Mouse (Mus musculus): ENCODE measurements around the gene Best1. TPM values are rescaled to one million over a fixed set of nuclear protein-coding genes. Genes with fewer than 3 reads are reported as not detected.

The Best1 gene
- total RNA-seq, 2 experiments from 2014 or later = 1.2 to 1.8 TPM

- DNase-seq (ENCODE audit: extremely low spot score in 1 of 2, low spot score in 2 of 2) = no peak
- intact Hi-C loops (cut with DNase I) = no loop called here
Observed at GRCm38 (mm10) chr19:9998063-9998416, 3.4 kb downstream of the Best1 start.

- DNase-seq (ENCODE audit: extremely low spot score in 1 of 2, low spot score in 2 of 2) = no peak
- intact Hi-C loops (cut with DNase I) = no loop called here
Observed at GRCm38 (mm10) chr19:9997204-9998062, 4.0 kb downstream of the Best1 start.

GRCm38 (mm10) chr19:9993036-9993656 lies 8.3 kb downstream of the Best1 start:
- peak; percentile 70 to 94 for DNase-seq (ENCODE audit: extremely low spot score in 1 of 2, low spot score in 2 of 2)
- intact Hi-C loops (cut with DNase I) = no loop called here

- DNase-seq (ENCODE audit: extremely low spot score in 1 of 2, low spot score in 2 of 2) = no peak
- intact Hi-C loops (cut with DNase I) = no loop called here
Observed at GRCm38 (mm10) chr19:9992011-9992958, 9.1 kb downstream of the Best1 start.

GRCm38 (mm10) chr19:9991304-9991703 lies 10.1 kb downstream of the Best1 start:
- peak; percentile 65 to 86 for DNase-seq (ENCODE audit: extremely low spot score in 1 of 2, low spot score in 2 of 2)
- intact Hi-C loops (cut with DNase I) = no loop called here

GRCm38 (mm10) chr19:9989884-9990256 lies 11.6 kb downstream of the Best1 start:
- no peak for DNase-seq (ENCODE audit: extremely low spot score in 1 of 2, low spot score in 2 of 2)

GRCm38 (mm10) chr19:9989171-9989883 lies 12.1 kb downstream of the Best1 start:
- no peak for DNase-seq (ENCODE audit: extremely low spot score in 1 of 2, low spot score in 2 of 2)
- intact Hi-C loops (cut with DNase I) = loop anchor here (2.0 kb wide), 1 partner anchor 73 kb away; no protein-coding TSS in a partner anchor

More at GRCm38 (mm10) chr19:9989884-9990256, 11.6 kb downstream of the Best1 start:
- intact Hi-C loops (cut with DNase I) = loop anchor here (2.0 kb wide), 1 partner anchor 73 kb away; no protein-coding TSS in a partner anchor

- intact Hi-C loops (cut with DNase I) = no loop called here
Observed at GRCm38 (mm10) chr19:9987593-9987992, 13.8 kb downstream of the Best1 start.

GRCm38 (mm10) chr19:9987192-9987591 lies 14.2 kb downstream of the Best1 start:
- intact Hi-C loops (cut with DNase I) = no loop called here
- no peak for DNase-seq (ENCODE audit: extremely low spot score in 1 of 2, low spot score in 2 of 2)

More at GRCm38 (mm10) chr19:9987593-9987992, 13.8 kb downstream of the Best1 start:
- no peak for DNase-seq (ENCODE audit: extremely low spot score in 1 of 2, low spot score in 2 of 2)

- intact Hi-C loops (cut with DNase I) = no loop called here
- DNase-seq (ENCODE audit: extremely low spot score in 1 of 2, low spot score in 2 of 2) = no peak
Observed at GRCm38 (mm10) chr19:9985900-9986421, 15.5 kb downstream of the Best1 start.

GRCm38 (mm10) chr19:9985190-9985899 lies 16.1 kb downstream of the Best1 start:
- no peak for DNase-seq (ENCODE audit: extremely low spot score in 1 of 2, low spot score in 2 of 2)
- intact Hi-C loops (cut with DNase I) = no loop called here

GRCm38 (mm10) chr19:9984111-9985055 lies 17.1 kb downstream of the Best1 start:
- intact Hi-C loops (cut with DNase I) = no loop called here
- no peak for DNase-seq (ENCODE audit: extremely low spot score in 1 of 2, low spot score in 2 of 2)

- peak in 1 of 2 experiments; percentile 86 for DNase-seq (ENCODE audit: extremely low spot score in 1 of 2, low spot score in 2 of 2)
- intact Hi-C loops (cut with DNase I) = loop anchor here (2.0 kb wide), 1 partner anchor 62 kb away; no protein-coding TSS in a partner anchor
Observed at GRCm38 (mm10) chr19:9982852-9983542, 18.4 kb downstream of the Best1 start.

- intact Hi-C loops (cut with DNase I) = loop anchor here (2.0 kb wide), 1 partner anchor 62 kb away; no protein-coding TSS in a partner anchor
- peak; percentile 94 to 98 for DNase-seq (ENCODE audit: extremely low spot score in 1 of 2, low spot score in 2 of 2)
Observed at GRCm38 (mm10) chr19:9982151-9982851, 19.1 kb downstream of the Best1 start.

GRCm38 (mm10) chr19:9981621-9982020 lies 19.8 kb downstream of the Best1 start:
- no peak for DNase-seq (ENCODE audit: extremely low spot score in 1 of 2, low spot score in 2 of 2)
- intact Hi-C loops (cut with DNase I) = loop anchor here (2.0 kb wide), 1 partner anchor 61 kb away; no protein-coding TSS in a partner anchor

All from left cerebral cortex, postnatal 10 days (tissue).